20 mouse cellular contexts compared by ENCODE assay signal in genomic region chr1:89188091-89188490, GRCm38 (mm10).
A peak's percentile ranks its signal among the peaks of the same experiment; 100 is the strongest.
DNase-seq lines count a peak whose midpoint lies in the region; ATAC-seq and TF ChIP-seq lines count a peak whose summit lies in the region.
"Had no signal": no experiment of that assay in that cellular context is flagged by ENCODE, and none has a peak within 500 bp of the region (broad histone marks: within the 10 kb centered on the region; RNA-seq: fewer than 3 reads in every experiment).

No protein-coding gene starts in this region.

- TF ChIP-seq CTCF in lung, embryonic 14.5 days (IDR thresholded peaks at IDR 0.05; ENCODE audit: low read depth), result no peak
- TF ChIP-seq CTCF in lung, adult 2 months (IDR thresholded peaks at IDR 0.05; ENCODE audit: insufficient read depth, low read length), result no peak

- H3K4me1 ChIP-seq in lung, embryonic 14.5 days (ENCODE audit: insufficient read depth), result peaks cover 9% of the 10 kb centered on the region
- peaks cover 11% of the 10 kb centered on the region for H3K4me1 ChIP-seq in lung, adult 2 months (ENCODE audit: control insufficient read depth, insufficient read depth, low read length)
- H3K4me1 ChIP-seq in embryonic facial prominence, embryonic 10.5 days, result peaks cover 58% of the 10 kb centered on the region
- H3K4me1 ChIP-seq: megakaryocyte, embryonic 14.5 days had no signal

- H3K4me3 ChIP-seq in lung, embryonic 14.5 days (ENCODE audit: low read depth, low read length), result no peak overlapping the region
- no peak overlapping the region for H3K4me3 ChIP-seq in lung, adult 2 months (replicated peaks; ENCODE audit: extremely low read depth, low read depth, low read length)
- H3K4me3 ChIP-seq in embryonic facial prominence, embryonic 10.5 days, result no peak overlapping the region
- H3K4me3 ChIP-seq: erythroblast, embryonic 14.5 days; heart, embryonic 15.5 days; lung, embryonic 15.5 days; megakaryocyte, embryonic 14.5 days; myocyte had no signal

- H3K9ac ChIP-seq in lung, embryonic 14.5 days, result no peak overlapping the region
- H3K9ac ChIP-seq: heart, embryonic 15.5 days; lung, embryonic 15.5 days had no signal

- H3K4me2 ChIP-seq in lung, embryonic 14.5 days, result no peak overlapping the region
- H3K4me2 ChIP-seq: heart, embryonic 15.5 days; lung, embryonic 15.5 days had no signal

- peak; percentile 30 for DNase-seq in gastrocnemius, adult 18-20 months (ENCODE audit: low spot score)
- no peak for DNase-seq in gastrocnemius, postnatal 10 days
- DNase-seq in lung, embryonic 14.5 days, result peak; percentile 33
- DNase-seq in lung, adult 2 months, result no peak
- peak; percentile 45 for DNase-seq in ES-CJ7 (ENCODE audit: low read depth, low spot score)
- no peak for DNase-seq in embryonic facial prominence, embryonic 10.5 days (ENCODE audit: low spot score)
- DNase-seq in cerebellum, adult 18-20 months, result no peak
- DNase-seq: adrenal gland, adult 2 months; cerebellum, adult 9-11 months; embryo, embryonic 11 days; kidney, adult 8-10 months; kidney, postnatal 4 days; thymus, postnatal 14 days had no signal

- H3K36me3 ChIP-seq in lung, embryonic 14.5 days (ENCODE audit: insufficient read depth), result no peaks in the 10 kb centered on the region
- no peaks in the 10 kb centered on the region for H3K36me3 ChIP-seq in embryonic facial prominence, embryonic 10.5 days (replicated peaks)
- H3K36me3 ChIP-seq: heart, embryonic 15.5 days; lung, embryonic 15.5 days had no signal

- no peak for TF ChIP-seq POLR2A in lung, adult 2 months (IDR thresholded peaks at IDR 0.05; ENCODE audit: borderline replicate concordance, extremely low read depth, low read depth, low read length)

- H3K27me3 ChIP-seq in lung, embryonic 14.5 days (ENCODE audit: insufficient read depth, low read length), result no peaks in the 10 kb centered on the region
- H3K27me3 ChIP-seq in embryonic facial prominence, embryonic 10.5 days (replicated peaks; ENCODE audit: low read depth, poor library complexity, severe bottlenecking), result no peaks in the 10 kb centered on the region
- H3K27me3 ChIP-seq: heart, embryonic 15.5 days; lung, embryonic 15.5 days had no signal

- no peak overlapping the region for H3K27ac ChIP-seq in lung, embryonic 14.5 days (ENCODE audit: low read depth)
- peak overlapping the region; percentile 19 for H3K27ac ChIP-seq in embryonic facial prominence, embryonic 10.5 days (replicated peaks)
- H3K27ac ChIP-seq: heart, embryonic 15.5 days had no signal

- no peak for ATAC-seq in lung, embryonic 14.5 days (ENCODE audit: insufficient read depth)
- no peak for ATAC-seq in frontal cortex, adult (ENCODE audit: low TSS enrichment)
- ATAC-seq: hindbrain, embryonic 16.5 days had no signal

- WGBS in lung, embryonic 14.5 days, result 49% methylated on average over 4 of the region's 4 CpGs
- 69% methylated on average over 4 of the region's 4 CpGs for WGBS in lung, adult 2 months
- WGBS in embryonic facial prominence, embryonic 10.5 days, result 50% methylated on average over 4 of the region's 4 CpGs

- H3K9me3 ChIP-seq in lung, embryonic 14.5 days (ENCODE audit: low read depth, low read length), result no peaks in the 10 kb centered on the region
- H3K9me3 ChIP-seq in embryonic facial prominence, embryonic 10.5 days, result no peaks in the 10 kb centered on the region
- H3K9me3 ChIP-seq: heart, embryonic 15.5 days; lung, embryonic 15.5 days; megakaryocyte, embryonic 14.5 days had no signal

Comparison
In these comparisons a context has a peak if more than half of its experiments do, and no peak if none do; other contexts are left out.
1. DNase-seq: peak in gastrocnemius, adult 18-20 months (single experiment), lung, embryonic 14.5 days (single experiment) and ES-CJ7 (single experiment); none in gastrocnemius, postnatal 10 days (single experiment), lung, adult 2 months (single experiment), embryonic facial prominence, embryonic 10.5 days (single experiment) and cerebellum, adult 18-20 months (0 of 2).